Mouse (Mus musculus) G1E (cell line): ENCODE data around the gene Hoxd9. TPM values are rescaled to one million over a fixed set of nuclear protein-coding genes. Genes with fewer than 3 reads are reported as not detected.

Experiments
- ATAC-seq: 2 replicates; pipeline ENCODE4 v1.8.0; 2016; ENCODE audit warnings: mild to moderate bottlenecking; ENCODE audit not compliant: insufficient number of reproducible peaks, poor library complexity, low FRiP score, severe bottlenecking; ENCODE audit errors: extremely low read depth
- DNase-seq: peaks from one replicate; pipeline ENCODE4 v3.0.0; 2012; ENCODE audit warnings: low spot score
- H3K27me3 ChIP-seq: 2 replicates; pipeline ENCODE4 v1.6.1; 2012; ENCODE audit warnings: mild to moderate bottlenecking, low read length, inconsistent platforms; ENCODE audit not compliant: insufficient read depth
- H3K36me3 ChIP-seq: replicated peaks from 2 replicates; pipeline ENCODE3; 2012; ENCODE audit warnings: mild to moderate bottlenecking, inconsistent platforms
- H3K4me1 ChIP-seq: 2 replicates; pipeline ENCODE4 v1.6.1; 2012; ENCODE audit warnings: low read depth, low read length, inconsistent platforms, mixed read lengths; ENCODE audit not compliant: insufficient read depth
- H3K4me3 ChIP-seq: 2 replicates; pipeline ENCODE4 v1.5.1; 2012; ENCODE audit warnings: low read depth, mild to moderate bottlenecking, inconsistent platforms, low read length, moderate library complexity, mixed read lengths
- H3K9me3 ChIP-seq: replicated peaks from 2 replicates; pipeline ENCODE4 v1.6.1; 2012; ENCODE audit warnings: inconsistent platforms
- CTCF ChIP-seq: IDR thresholded peaks from 2 replicates; pipeline ENCODE4 v1.5.1; 2012; ENCODE audit warnings: low read depth, low read length, inconsistent platforms, mixed read lengths
- GATA1 ChIP-seq: IDR thresholded peaks from 2 replicates; pipeline ENCODE4 v1.6.1; 2012; ENCODE audit warnings: borderline replicate concordance, low read length, inconsistent platforms, mixed read lengths
- GATA2 ChIP-seq: IDR thresholded peaks from 2 replicates; pipeline ENCODE4 v1.6.1; 2012; ENCODE audit warnings: low read depth, low read length, inconsistent platforms, borderline replicate concordance
- POLR2AphosphoS5 ChIP-seq: IDR thresholded peaks from 2 replicates; pipeline ENCODE4 v1.6.1; 2012; ENCODE audit warnings: low read depth, low read length, inconsistent platforms; ENCODE audit not compliant: insufficient replicate concordance
- TAL1 ChIP-seq: conservative IDR thresholded peaks from 2 replicates; pipeline ENCODE4 v1.6.1; 2012; ENCODE audit warnings: low read depth, low read length, inconsistent platforms, mixed read lengths
- polyA plus RNA-seq: library from polyadenylated mRNA; stranded (reverse); fragments of >175 nt; gene quantifications from 2 replicates; pipeline ENCODE4 v1.2.3, GENCODE M21; 2012
- total RNA-seq, 2 experiments: library from RNA; stranded (forward) in 1 of 2; stranded (reverse) in 1 of 2; fragments of 200-1000 nt in 1 of 2; fragments of >200 nt in 1 of 2; fragmentation: Nextera tagmentation in 1 of 2; gene quantifications; 2 replicates each; pipeline ENCODE4 v1.2.3; 2014 to 2017

Gene Hoxd9
- total and polyA plus RNA-seq, 3 experiments: not detected

- no peak for DNase-seq
- ATAC-seq: no peak
- H3K9me3 ChIP-seq: peaks cover 23% of the 10 kb centered on the region
- H3K4me1 ChIP-seq: no peaks in the 10 kb centered on the region
- TF ChIP-seq TAL1 (no peak), GATA1 (no peak), POLR2AphosphoS5 (no peak), CTCF (no peak), GATA2 (no peak)
- H3K27me3 ChIP-seq: peaks cover 31% of the 10 kb centered on the region
- H3K4me3 ChIP-seq: peak overlapping the region; percentile 35; the same call in 1 of the 2 replicates
- no peaks in the 10 kb centered on the region for H3K36me3 ChIP-seq
Observed at GRCm38 (mm10) chr2:74655821-74656631, 41.5 kb upstream of the Hoxd9 start.

- no peak for TF ChIP-seq POLR2AphosphoS5
- no peak for TF ChIP-seq TAL1
- TF ChIP-seq GATA2: no peak
- TF ChIP-seq GATA1: no peak
- no peak for TF ChIP-seq CTCF
- Histone ChIP-seq H3K4me1 (no peaks in the 10 kb centered on the region), H3K4me3 (no peak overlapping the region), H3K27me3 (peaks cover 36% of the 10 kb centered on the region), H3K36me3 (no peaks in the 10 kb centered on the region), H3K9me3 (peaks cover 23% of the 10 kb centered on the region)
- ATAC-seq: no peak
- no peak for DNase-seq
Observed at GRCm38 (mm10) chr2:74656632-74657021, 40.9 kb upstream of the Hoxd9 start.

GRCm38 (mm10) chr2:74657251-74658023 is 40.1 kb upstream of the Hoxd9 start:
- no peak overlapping the region for H3K4me3 ChIP-seq
- DNase-seq: no peak

GRCm38 (mm10) chr2:74658024-74658666 is 39.4 kb upstream of the Hoxd9 start:
- H3K36me3 ChIP-seq: no peaks in the 10 kb centered on the region
- H3K4me1 ChIP-seq: no peaks in the 10 kb centered on the region
- peaks cover 23% of the 10 kb centered on the region for H3K9me3 ChIP-seq
- TF ChIP-seq POLR2AphosphoS5 (no peak), GATA1 (no peak), GATA2 (no peak)
- DNase-seq: no peak
- H3K27me3 ChIP-seq: peaks cover 42% of the 10 kb centered on the region
- ATAC-seq: no peak
- H3K4me3 ChIP-seq: no peak overlapping the region

More at GRCm38 (mm10) chr2:74657251-74658023, 40.1 kb upstream of the Hoxd9 start:
- no peak for ATAC-seq
- H3K27me3 ChIP-seq: peaks cover 40% of the 10 kb centered on the region
- no peaks in the 10 kb centered on the region for H3K36me3 ChIP-seq
- H3K9me3 ChIP-seq: peaks cover 23% of the 10 kb centered on the region
- no peaks in the 10 kb centered on the region for H3K4me1 ChIP-seq
- TF ChIP-seq POLR2AphosphoS5: no peak
- no peak for TF ChIP-seq GATA1
- no peak for TF ChIP-seq CTCF
- TF ChIP-seq GATA2: no peak
- no peak for TF ChIP-seq TAL1

DNA sequence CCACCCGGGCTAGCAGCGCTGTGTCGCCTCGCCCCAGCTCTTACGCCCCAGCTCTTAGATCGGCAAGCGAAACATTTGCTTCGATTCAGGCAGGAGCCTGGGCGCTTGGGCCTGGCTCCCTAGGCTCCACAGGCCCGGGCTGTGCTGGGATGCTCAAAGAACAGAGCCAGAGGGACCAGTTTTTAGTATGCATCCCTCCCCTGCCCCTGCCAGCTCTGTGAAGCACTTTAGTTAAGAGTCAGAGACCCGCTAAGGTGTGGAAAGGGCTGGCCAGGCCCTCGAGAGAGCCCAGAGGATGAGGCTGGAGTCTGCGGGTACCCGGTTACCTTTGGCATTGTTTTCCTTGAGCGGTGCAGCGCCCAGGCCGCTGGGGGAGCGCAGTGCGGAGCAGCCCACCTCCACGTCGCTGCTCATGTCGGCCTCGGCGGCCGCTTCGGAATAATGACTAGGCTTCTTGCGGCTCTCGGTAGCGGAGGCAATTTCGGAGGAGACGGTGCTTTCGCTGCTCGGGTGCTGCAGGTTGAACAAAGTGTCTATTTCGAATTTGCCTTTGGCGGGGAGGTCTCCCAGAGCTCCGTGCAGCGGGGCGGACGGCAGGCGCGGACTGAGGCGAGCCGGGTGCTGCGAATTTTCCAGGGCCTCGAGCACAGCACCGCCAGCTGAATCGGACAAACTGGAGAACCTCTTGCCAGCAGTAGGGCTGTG is 38.7 kb upstream of the Hoxd9 start:
- no peaks in the 10 kb centered on the region for H3K36me3 ChIP-seq
- DNase-seq: no peak
- peaks cover 23% of the 10 kb centered on the region for H3K9me3 ChIP-seq
- peaks cover 49% of the 10 kb centered on the region for H3K27me3 ChIP-seq
- H3K4me3 ChIP-seq: no peak overlapping the region
- ATAC-seq: no peak
- H3K4me1 ChIP-seq: no peaks in the 10 kb centered on the region
- no peak for TF ChIP-seq POLR2AphosphoS5
- no peak for TF ChIP-seq GATA2
- no peak for TF ChIP-seq GATA1
- TF ChIP-seq CTCF: no peak
- no peak for TF ChIP-seq TAL1

DNA sequence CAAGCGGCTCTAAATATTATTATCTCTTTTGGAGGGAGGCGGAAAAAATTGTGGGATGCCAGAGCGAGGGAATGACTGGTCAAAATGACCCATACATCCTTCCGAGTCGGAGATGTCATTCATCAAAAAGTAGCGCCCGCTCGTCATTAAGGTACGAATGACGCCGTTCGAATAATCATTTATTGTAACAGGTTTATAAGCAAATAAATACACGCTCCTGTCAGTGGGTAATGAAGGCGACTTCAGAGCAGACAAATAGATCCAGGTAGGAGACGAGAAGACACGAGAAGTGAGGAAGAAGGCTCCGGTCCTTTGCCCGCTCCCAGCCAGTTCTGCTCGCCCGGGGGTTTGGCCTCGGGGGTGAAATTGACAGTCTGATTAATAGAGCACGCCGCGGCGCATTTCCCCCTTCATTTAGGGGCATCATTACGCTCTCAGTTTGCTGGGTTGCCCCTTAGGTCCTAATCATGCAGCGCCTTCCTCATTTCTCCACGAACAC is 38.0 kb upstream of the Hoxd9 start, which contains the start of gene Evx2:
Gene Evx2, minus strand, starts transcription at position 51 of the 499 bp plus-strand sequence.
- ATAC-seq (no peak), DNase-seq (no peak)
- Histone ChIP-seq H3K4me1 (no peaks in the 10 kb centered on the region), H3K9me3 (peaks cover 23% of the 10 kb centered on the region), H3K4me3 (no peak within 1 kb of the TSS), H3K27me3 (peaks cover 50% of the 10 kb centered on the region), H3K36me3 (no peaks in the 10 kb centered on the region)
- TF ChIP-seq TAL1 (no peak), GATA1 (no peak), GATA2 (no peak), POLR2AphosphoS5 (no peak), CTCF (no peak)
